Mouse (Mus musculus) heart, adult 2 months (tissue): ENCODE data around the gene Tyro3. TPM values are rescaled to one million over a fixed set of nuclear protein-coding genes. Genes with fewer than 3 reads are reported as not detected.

Source experiments
- DNase-seq, 2 experiments: peaks; one replicate each; pipeline ENCODE4 v3.0.0; 2021
- H3K27ac ChIP-seq: fragments of 200-600 bp; 2 replicates; pipeline ENCODE4 v1.8.1; 2022
- H3K27me3 ChIP-seq: fragments of 200-500 bp; 2 replicates; pipeline ENCODE4 v1.6.1; 2012; ENCODE audit warnings: mild to moderate bottlenecking, low read length, inconsistent platforms, mixed read lengths; ENCODE audit not compliant: control insufficient read depth, insufficient read depth
- H3K36me3 ChIP-seq: fragments of 200-500 bp; 2 replicates; pipeline ENCODE4 v1.6.1; 2012; ENCODE audit warnings: low read length, inconsistent platforms; ENCODE audit not compliant: control insufficient read depth, insufficient read depth
- H3K4me1 ChIP-seq: fragments of 200-500 bp; 2 replicates; pipeline ENCODE4 v1.6.1; 2011; ENCODE audit warnings: low read length; ENCODE audit not compliant: control insufficient read depth, insufficient read depth
- H3K4me3 ChIP-seq: fragments of 200-600 bp; 2 replicates; pipeline ENCODE4 v1.8.1; 2022
- H3K79me2 ChIP-seq: fragments of 200-500 bp; replicated peaks from 2 replicates; pipeline ENCODE4 v1.6.1; 2012; ENCODE audit warnings: mild to moderate bottlenecking, inconsistent platforms, low read length, moderate library complexity, mixed read lengths; ENCODE audit not compliant: control insufficient read depth, insufficient read depth
- H3K9ac ChIP-seq: fragments of 200-500 bp; 2 replicates; pipeline ENCODE4 v1.6.1; 2012; ENCODE audit warnings: low read depth, mild to moderate bottlenecking, control low read depth, inconsistent platforms, low read length, mixed read lengths
- CTCF ChIP-seq: fragments of 200-600 bp; IDR thresholded peaks from 2 replicates; pipeline ENCODE4 v1.8.1; 2022; ENCODE audit warnings: antibody characterized with exemption, mild to moderate bottlenecking, moderate library complexity
- EP300 ChIP-seq: fragments of 200-500 bp; IDR thresholded peaks from 2 replicates; pipeline ENCODE4 v1.6.1; 2011; ENCODE audit warnings: low read depth, low read length, control low read depth; ENCODE audit not compliant: insufficient read depth
- POLR2A ChIP-seq: fragments of 200-500 bp; IDR thresholded peaks from 2 replicates; pipeline ENCODE4 v1.6.1; 2011; ENCODE audit warnings: mild to moderate bottlenecking, low read depth, low read length, control low read depth; ENCODE audit not compliant: insufficient read depth
- WGBS: fragments of 180-500 bp; shearing (Covaris S2); methylation state at CpG from one replicate; pipeline ENCODE4 v1.1.7; 2018; 5-methylcytosine and 5-hydroxymethylcytosine counted together
- intact Hi-C: fragments of 180-260 bp; cut with DNase I; formaldehyde crosslinking; loops from one replicate; pipeline ENCODE4 v1.15.1; 2025
- polyA plus RNA-seq: library from polyadenylated mRNA; depleted of rRNA; stranded (reverse); fragments of >200 nt; gene quantifications from 2 replicates; pipeline ENCODE4 v1.2.3, GENCODE M21; 2012; rRNA removed
- total RNA-seq, 2 experiments: library from RNA; stranded (reverse); gene quantifications; 2 replicates each; pipeline ENCODE4 v1.2.3; 2021

Tyro3 gene
- total and polyA plus RNA-seq, 3 experiments: 1.2 to 1.6 (median 1.5) TPM

- Histone ChIP-seq H3K36me3 (no peaks in the 10 kb centered on the region), H3K79me2 (no peaks in the 10 kb centered on the region), H3K4me1 (no peaks in the 10 kb centered on the region), H3K27ac (no peak overlapping the region), H3K27me3 (no peaks in the 10 kb centered on the region), H3K9ac (no peak overlapping the region), H3K4me3 (no peak overlapping the region)
- DNase-seq: no peak
- WGBS: 49% methylated on average over 6 of the region's 6 CpGs
- intact Hi-C loops: no loop called here
- TF ChIP-seq EP300: no peak
- TF ChIP-seq POLR2A: no peak
- TF ChIP-seq CTCF: no peak
Measured at GRCm38 (mm10) chr2:119855310-119855850, 57.8 kb downstream of the Tyro3 start.

- WGBS: 79% methylated on average over 2 of the region's 2 CpGs
- Histone ChIP-seq H3K4me3 (no peak overlapping the region), H3K9ac (no peak overlapping the region), H3K79me2 (no peaks in the 10 kb centered on the region), H3K27ac (no peak overlapping the region), H3K27me3 (no peaks in the 10 kb centered on the region), H3K4me1 (no peaks in the 10 kb centered on the region), H3K36me3 (no peaks in the 10 kb centered on the region)
- intact Hi-C loops: no loop called here
- no peak for DNase-seq
- no peak for TF ChIP-seq CTCF
- no peak for TF ChIP-seq EP300
- no peak for TF ChIP-seq POLR2A
Measured at GRCm38 (mm10) chr2:119857341-119857740, 59.8 kb downstream of the Tyro3 start.

- intact Hi-C loops: no loop called here
- no peak for DNase-seq
- H3K4me1 ChIP-seq: no peaks in the 10 kb centered on the region
Measured at GRCm38 (mm10) chr2:119864484-119864883, 67.0 kb downstream of the Tyro3 start.

More at GRCm38 (mm10) chr2:119864484-119864883, 67.0 kb downstream of the Tyro3 start:
- Histone ChIP-seq H3K4me3 (no peak overlapping the region), H3K27me3 (no peaks in the 10 kb centered on the region), H3K27ac (no peak overlapping the region), H3K36me3 (no peaks in the 10 kb centered on the region), H3K79me2 (no peaks in the 10 kb centered on the region), H3K9ac (no peak overlapping the region)
- WGBS: 55% methylated on average over 4 of the region's 4 CpGs
- TF ChIP-seq POLR2A: no peak

Other genes with a start within 250 kb of the Tyro3 start
- gene Nusap1, start 179.4 kb upstream of the Tyro3 start, total RNA-seq: 1 to 10 TPM in 1 of 2 experiments, under 1 TPM in 1; 0.84 to 2.0 TPM
- gene Nusap1, start 179.4 kb upstream of the Tyro3 start, polyA plus RNA-seq: 0.26 and 0.31 TPM in 2 replicates
- gene Oip5, start 179.3 kb upstream of the Tyro3 start, total RNA-seq: under 1 TPM; 0.16 to 0.37 TPM
- gene Oip5, start 179.3 kb upstream of the Tyro3 start, polyA plus RNA-seq: 0.20 and 0.26 TPM in 2 replicates
- 10 to 100 TPM; 58.6 to 63.6 TPM for gene Ndufaf1, start 134.9 kb upstream of the Tyro3 start, total RNA-seq
- gene Ndufaf1, start 134.9 kb upstream of the Tyro3 start, polyA plus RNA-seq: 16.1 and 33.9 TPM in 2 replicates
- 10 to 100 TPM; 21.9 to 22.8 TPM for gene Rtf1, start 122.7 kb upstream of the Tyro3 start, total RNA-seq
- 8.7 and 12.7 TPM in 2 replicates for gene Rtf1, start 122.7 kb upstream of the Tyro3 start, polyA plus RNA-seq
- gene Itpka, start 55.4 kb upstream of the Tyro3 start, total RNA-seq: under 1 TPM; 0.52 to 0.59 TPM
- gene Itpka, start 55.4 kb upstream of the Tyro3 start, polyA plus RNA-seq: 0.44 and 1.3 TPM in 2 replicates
- gene Ltk, start 37.3 kb upstream of the Tyro3 start, total RNA-seq: not detected
- 0.09 and 0.39 TPM in 2 replicates for gene Ltk, start 37.3 kb upstream of the Tyro3 start, polyA plus RNA-seq
- 10 to 100 TPM; 12.2 to 13.3 TPM for gene Rpap1, start 10.2 kb upstream of the Tyro3 start, total RNA-seq
- gene Rpap1, start 10.2 kb upstream of the Tyro3 start, polyA plus RNA-seq: 10.5 and 12.1 TPM in 2 replicates
- gene Mga, start 99.5 kb downstream of the Tyro3 start, total RNA-seq: 10 to 100 TPM; 36.2 to 41.0 TPM
- gene Mga, start 99.5 kb downstream of the Tyro3 start, polyA plus RNA-seq: 11.6 and 21.6 TPM in 2 replicates
- gene Mapkbp1, start 175.0 kb downstream of the Tyro3 start, total RNA-seq: 1 to 10 TPM; 7.7 to 8.0 TPM
- gene Mapkbp1, start 175.0 kb downstream of the Tyro3 start, polyA plus RNA-seq: 8.1 and 11.0 TPM in 2 replicates
- gene Jmjd7, start 229.8 kb downstream of the Tyro3 start, total RNA-seq: 1 to 10 TPM; 6.3 to 7.4 TPM
- 6.4 and 14.6 TPM in 2 replicates for gene Jmjd7, start 229.8 kb downstream of the Tyro3 start, polyA plus RNA-seq
- gene Gm28042, start 229.8 kb downstream of the Tyro3 start, total RNA-seq: under 1 TPM; 0.55 to 0.77 TPM
- 2.2 and 6.2 TPM in 2 replicates for gene Gm28042, start 229.8 kb downstream of the Tyro3 start, polyA plus RNA-seq
- gene Pla2g4b, start 235.7 kb downstream of the Tyro3 start, total RNA-seq: 1 to 10 TPM; 1.6 to 1.9 TPM
- gene Pla2g4b, start 235.7 kb downstream of the Tyro3 start, polyA plus RNA-seq: 3.3 and 4.1 TPM in 2 replicates